Mouse (Mus musculus): ENCODE measurements around the gene Dnajc5g. TPM values are rescaled to one million over a fixed set of nuclear protein-coding genes. Genes with fewer than 3 reads are reported as not detected.

Dnajc5g gene
- polyA plus RNA-seq, 1 experiment from 2014 or later = not detected

DNA sequence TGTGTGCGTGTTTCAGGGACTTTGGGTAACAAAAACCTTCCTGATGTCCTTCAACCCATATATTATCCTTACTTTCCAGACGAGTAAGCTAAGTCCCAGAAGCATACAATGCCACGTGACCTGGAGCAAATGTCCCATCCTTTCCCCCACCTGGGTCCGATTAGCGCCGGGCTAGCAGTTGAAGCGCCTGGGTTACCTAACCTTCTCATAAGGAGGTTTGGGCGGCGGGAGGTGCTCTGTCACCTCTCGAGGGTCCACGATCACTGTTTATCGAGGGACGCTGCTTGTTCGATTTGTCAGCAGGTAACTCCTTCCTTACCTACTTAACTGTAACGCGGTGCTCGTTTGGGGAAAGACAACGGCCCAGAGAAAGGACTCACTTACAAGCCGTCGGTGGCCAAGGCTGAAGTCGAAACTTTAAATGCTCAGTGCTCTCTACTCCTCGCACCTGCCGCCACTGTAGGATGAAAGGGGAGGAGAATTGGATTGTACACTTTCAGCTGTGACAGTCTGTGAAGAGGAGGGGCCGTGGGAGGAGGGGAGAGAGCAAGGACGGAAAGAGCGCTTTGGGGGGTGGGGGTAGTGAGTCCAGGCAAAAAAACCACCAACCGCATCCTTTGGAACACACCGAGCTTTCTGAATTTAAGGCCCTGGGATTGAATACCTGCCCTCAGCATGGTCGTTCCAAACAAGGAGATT lies 11.8 kb upstream of the Dnajc5g start:
- H3K9ac ChIP-seq (ENCODE audit: low read length) = no peak overlapping the region
- H3K4me3 ChIP-seq (ENCODE audit: low read depth, low read length) = peak overlapping the region; percentile 31
- no peak overlapping the region for H3K27ac ChIP-seq (replicated peaks)
- TF ChIP-seq CTCF (IDR thresholded peaks at IDR 0.05; ENCODE audit: low read depth) (no peak), EP300 (optimal IDR thresholded peaks at IDR 0.05) (no peak)
- peak overlapping the region; percentile 47 for H3K4me2 ChIP-seq (replicated peaks; ENCODE audit: low read depth)
- DNase-seq (ENCODE audit: low spot score) (no peak), ATAC-seq (ENCODE audit: low FRiP score, low TSS enrichment) (no peak)
- 3% methylated on average over 29 of the region's 29 CpGs for WGBS
- H3K9me3 ChIP-seq (ENCODE audit: control insufficient read depth, low read length) = no peaks in the 10 kb centered on the region
- no peaks in the 10 kb centered on the region for H3K36me3 ChIP-seq (ENCODE audit: control insufficient read depth, insufficient read depth, low read length)
- peaks cover 31% of the 10 kb centered on the region for H3K27me3 ChIP-seq (ENCODE audit: control insufficient read depth, insufficient read depth, low read length)
- peaks cover 4% of the 10 kb centered on the region for H3K4me1 ChIP-seq (replicated peaks; ENCODE audit: control insufficient read depth, insufficient read depth)

- Histone ChIP-seq H3K4me3 (ENCODE audit: low read depth, low read length) (peak overlapping the region; percentile 31), H3K27ac (replicated peaks) (no peak overlapping the region), H3K4me2 (replicated peaks; ENCODE audit: low read depth) (peak overlapping the region; percentile 47), H3K36me3 (ENCODE audit: control insufficient read depth, insufficient read depth, low read length) (no peaks in the 10 kb centered on the region), H3K27me3 (ENCODE audit: control insufficient read depth, insufficient read depth, low read length) (peaks cover 31% of the 10 kb centered on the region), H3K9me3 (ENCODE audit: control insufficient read depth, low read length) (no peaks in the 10 kb centered on the region), H3K4me1 (replicated peaks; ENCODE audit: control insufficient read depth, insufficient read depth) (peaks cover 4% of the 10 kb centered on the region), H3K9ac (ENCODE audit: low read length) (no peak overlapping the region)
- TF ChIP-seq EP300 (optimal IDR thresholded peaks at IDR 0.05) (no peak), CTCF (IDR thresholded peaks at IDR 0.05; ENCODE audit: low read depth) (peak; percentile 41)
- DNase-seq (ENCODE audit: low spot score) (peak; percentile 46), ATAC-seq (ENCODE audit: low FRiP score, low TSS enrichment) (peak; percentile 31; the same call in 1 of the 2 replicates)
- WGBS = under 1% methylated on average over 59 of the region's 59 CpGs
Observed at GRCm38 (mm10) chr5:31094799-31095691, 11.0 kb upstream of the Dnajc5g start.

- TF ChIP-seq CTCF (IDR thresholded peaks at IDR 0.05; ENCODE audit: low read depth) = no peak
- TF ChIP-seq EP300 (optimal IDR thresholded peaks at IDR 0.05) = no peak
- H3K9ac ChIP-seq (ENCODE audit: low read length) = no peak overlapping the region
- H3K27me3 ChIP-seq (ENCODE audit: control insufficient read depth, insufficient read depth, low read length) = peaks cover 31% of the 10 kb centered on the region
- H3K27ac ChIP-seq (replicated peaks) = no peak overlapping the region
- H3K4me3 ChIP-seq (ENCODE audit: low read depth, low read length) = peak overlapping the region; percentile 31; the same call in 1 of the 2 replicates
- DNase-seq (ENCODE audit: low spot score) (no peak), ATAC-seq (ENCODE audit: low FRiP score, low TSS enrichment) (no peak)
- H3K4me1 ChIP-seq (replicated peaks; ENCODE audit: control insufficient read depth, insufficient read depth) = peaks cover 4% of the 10 kb centered on the region
- WGBS = 30% methylated on average over 11 of the region's 11 CpGs
- peak overlapping the region; percentile 47 for H3K4me2 ChIP-seq (replicated peaks; ENCODE audit: low read depth)
- no peaks in the 10 kb centered on the region for H3K36me3 ChIP-seq (ENCODE audit: control insufficient read depth, insufficient read depth, low read length)
- no peaks in the 10 kb centered on the region for H3K9me3 ChIP-seq (ENCODE audit: control insufficient read depth, low read length)
Observed at GRCm38 (mm10) chr5:31095711-31096480, 10.2 kb upstream of the Dnajc5g start.

- DNase-seq (ENCODE audit: low spot score) (no peak), ATAC-seq (ENCODE audit: low FRiP score, low TSS enrichment) (no peak)
- no peaks in the 10 kb centered on the region for H3K4me1 ChIP-seq (replicated peaks; ENCODE audit: control insufficient read depth, insufficient read depth)
- WGBS = 91% methylated on average over 18 of the region's 18 CpGs
- H3K36me3 ChIP-seq (ENCODE audit: control insufficient read depth, insufficient read depth, low read length) = no peaks in the 10 kb centered on the region
- H3K4me2 ChIP-seq (replicated peaks; ENCODE audit: low read depth) = no peak within 1 kb of the TSS
- no peak for TF ChIP-seq CTCF (IDR thresholded peaks at IDR 0.05; ENCODE audit: low read depth)
- no peak for TF ChIP-seq EP300 (optimal IDR thresholded peaks at IDR 0.05)
- no peak within 1 kb of the TSS for H3K9ac ChIP-seq (ENCODE audit: low read length)
- H3K9me3 ChIP-seq (ENCODE audit: control insufficient read depth, low read length) = no peaks in the 10 kb centered on the region
- H3K27me3 ChIP-seq (ENCODE audit: control insufficient read depth, insufficient read depth, low read length) = no peaks in the 10 kb centered on the region
- no peak within 1 kb of the TSS for H3K4me3 ChIP-seq (ENCODE audit: low read depth, low read length)
- H3K27ac ChIP-seq (replicated peaks) = no peak within 1 kb of the TSS
Observed at GRCm38 (mm10) chr5:31108000-31108490, 2.0 kb downstream of the Dnajc5g start, which contains the start of gene Slc30a3. Gene Slc30a3 (minus strand): TSS chr5:31108237.

- no peak overlapping the region for H3K4me2 ChIP-seq (replicated peaks; ENCODE audit: low read depth)
- WGBS = 28% methylated on average over 7 of the region's 7 CpGs
- H3K27ac ChIP-seq (replicated peaks) = no peak overlapping the region
- ATAC-seq (ENCODE audit: low FRiP score, low TSS enrichment) (no peak), DNase-seq (ENCODE audit: low spot score) (no peak)
- no peaks in the 10 kb centered on the region for H3K27me3 ChIP-seq (ENCODE audit: control insufficient read depth, insufficient read depth, low read length)
- no peak overlapping the region for H3K9ac ChIP-seq (ENCODE audit: low read length)
- TF ChIP-seq CTCF (IDR thresholded peaks at IDR 0.05; ENCODE audit: low read depth) (peak; percentile 71), EP300 (optimal IDR thresholded peaks at IDR 0.05) (no peak)
- no peaks in the 10 kb centered on the region for H3K36me3 ChIP-seq (ENCODE audit: control insufficient read depth, insufficient read depth, low read length)
- no peak overlapping the region for H3K4me3 ChIP-seq (ENCODE audit: low read depth, low read length)
- H3K4me1 ChIP-seq (replicated peaks; ENCODE audit: control insufficient read depth, insufficient read depth) = no peaks in the 10 kb centered on the region
- no peaks in the 10 kb centered on the region for H3K9me3 ChIP-seq (ENCODE audit: control insufficient read depth, low read length)
Observed at GRCm38 (mm10) chr5:31110781-31111180, 4.7 kb downstream of the Dnajc5g start.
